8 mouse cellular contexts compared by ENCODE assay signal in genomic region chr10:86498051-86498672, GRCm38 (mm10). TPM values are rescaled to one million over a fixed set of nuclear protein-coding genes. Genes with fewer than 3 reads are reported as not detected.
DNase-seq lines count a peak whose midpoint lies in the region; ATAC-seq and TF ChIP-seq lines count a peak whose summit lies in the region.

No protein-coding gene starts in this region.

- no peak for TF ChIP-seq EP300 in ES-Bruce4 (IDR thresholded peaks at IDR 0.05; ENCODE audit: insufficient read depth, low read depth, low read length)

- no peak overlapping the region for H3K27ac ChIP-seq in ES-Bruce4 (ENCODE audit: insufficient read depth, low read length)
- H3K27ac ChIP-seq in forebrain, embryonic 11.5 days (ENCODE audit: low read depth, low read length), result no peak overlapping the region
- H3K27ac ChIP-seq in lung, embryonic 15.5 days, result peak overlapping the region; percentile 83

- 4% methylated on average over 12 of the region's 12 CpGs for WGBS in forebrain, embryonic 11.5 days
- WGBS in lung, embryonic 15.5 days, result under 1% methylated on average over 12 of the region's 12 CpGs

- H3K4me2 ChIP-seq in forebrain, embryonic 11.5 days (ENCODE audit: low read depth, low read length, severe bottlenecking), result peak overlapping the region; percentile 73
- H3K4me2 ChIP-seq in lung, embryonic 15.5 days, result peak overlapping the region; percentile 77

- peak overlapping the region; percentile 93 for H3K4me3 ChIP-seq in ES-Bruce4 (ENCODE audit: low read depth, low read length)
- peak overlapping the region; percentile 51 for H3K4me3 ChIP-seq in forebrain, embryonic 11.5 days (ENCODE audit: low read depth, low read length)
- H3K4me3 ChIP-seq in lung, embryonic 15.5 days, result peak overlapping the region; percentile 51

- H3K36me3 ChIP-seq in ES-Bruce4 (ENCODE audit: control insufficient read depth, insufficient read depth, low read length, poor library complexity, severe bottlenecking), result no peaks in the 10 kb centered on the region
- H3K36me3 ChIP-seq in forebrain, embryonic 11.5 days (ENCODE audit: control insufficient read depth, insufficient read depth, low read length), result no peaks in the 10 kb centered on the region
- H3K36me3 ChIP-seq in lung, embryonic 15.5 days, result no peaks in the 10 kb centered on the region

- H3K27me3 ChIP-seq in ES-Bruce4 (ENCODE audit: control insufficient read depth, insufficient read depth, low read length, poor library complexity, severe bottlenecking), result no peaks in the 10 kb centered on the region; the same call in 1 of the 2 replicates
- H3K27me3 ChIP-seq in forebrain, embryonic 11.5 days (ENCODE audit: control insufficient read depth, insufficient read depth, low read length), result no peaks in the 10 kb centered on the region
- no peaks in the 10 kb centered on the region for H3K27me3 ChIP-seq in lung, embryonic 15.5 days

- TF ChIP-seq CTCF in ES-Bruce4 (IDR thresholded peaks at IDR 0.05; ENCODE audit: low read depth, low read length), result no peak

- no peak for TF ChIP-seq POLR2A in ES-Bruce4 (IDR thresholded peaks at IDR 0.05; ENCODE audit: insufficient read depth, low read length)

- H3K9me3 ChIP-seq in ES-Bruce4 (replicated peaks; ENCODE audit: control insufficient read depth, insufficient read depth, low read length, poor library complexity, severe bottlenecking), result no peaks in the 10 kb centered on the region
- no peaks in the 10 kb centered on the region for H3K9me3 ChIP-seq in forebrain, embryonic 11.5 days (ENCODE audit: control insufficient read depth, low read length)
- H3K9me3 ChIP-seq in lung, embryonic 15.5 days, result no peaks in the 10 kb centered on the region

- peak; percentile 17 for DNase-seq in adrenal gland, adult 8-10 months
- DNase-seq in forebrain, embryonic 11.5 days (ENCODE audit: low spot score), result peak; percentile 59
- peak; percentile 45 to 56 for DNase-seq in layer of hippocampus, adult 8-10 months (ENCODE audit: low spot score in 2 of 2)
- peak; percentile 50 to 68 for DNase-seq in right cerebral cortex, postnatal 10 days (ENCODE audit: low spot score in 2 of 2)

- H3K4me1 ChIP-seq in ES-Bruce4 (ENCODE audit: control insufficient read depth, insufficient read depth, low read length), result no peaks in the 10 kb centered on the region
- no peaks in the 10 kb centered on the region for H3K4me1 ChIP-seq in forebrain, embryonic 11.5 days (replicated peaks; ENCODE audit: control insufficient read depth, insufficient read depth, low read length)
- peaks cover 11% of the 10 kb centered on the region for H3K4me1 ChIP-seq in lung, embryonic 15.5 days

- peak; percentile 82 for ATAC-seq in forebrain, embryonic 11.5 days (replicated peaks; ENCODE audit: low FRiP score)
- ATAC-seq in hematopoietic stem cell, adult 5-6 weeks (replicated peaks in 1 of 2; ENCODE audit: insufficient read depth in 1 of 2, low FRiP score in 2 of 2, low TSS enrichment in 1 of 2, low read depth in 1 of 2, poor library complexity in 2 of 2, severe bottlenecking in 2 of 2), result peak; percentile 7 to 80; a peak in 3 of 4 replicates
- peak; percentile 65 for ATAC-seq in lung, embryonic 15.5 days (ENCODE audit: borderline replicate concordance, extremely low read depth, low FRiP score, low TSS enrichment)
- no peak for ATAC-seq in monocyte, adult 5-6 weeks (replicated peaks; ENCODE audit: insufficient number of reproducible peaks, low FRiP score, low TSS enrichment, poor library complexity, severe bottlenecking)

- H3K9ac ChIP-seq in ES-Bruce4 (ENCODE audit: low read depth, poor library complexity, severe bottlenecking), result peak overlapping the region; percentile 60
- H3K9ac ChIP-seq in forebrain, embryonic 11.5 days (ENCODE audit: low read length), result peak overlapping the region; percentile 78
- H3K9ac ChIP-seq in lung, embryonic 15.5 days, result peak overlapping the region; percentile 46

RNA-seq across cellular contexts. Expression of gene Syn3, which starts 0.5 kb away (rescaled TPM):
- 0.87 and 2.6 TPM in 2 replicates for polyA plus RNA-seq in ES-Bruce4 (2011; ENCODE audit: insufficient read depth, insufficient read length, low read depth, missing spikeins)
- 1 to 10 TPM; 3.7 to 5.7 (median 4.2) TPM for total RNA-seq in adrenal gland, adult 8-10 months (2022)
- 6.9 and 7.1 TPM in 2 replicates for polyA plus RNA-seq in forebrain, embryonic 11.5 days (2014; fragmentation: Nextera tagmentation; extraction: Ambion mirVana)
- total RNA-seq in hematopoietic stem cell, adult 5-6 weeks (2017), result 2.6 and 3.1 TPM in 2 replicates
- total RNA-seq in layer of hippocampus, adult 8-10 months (2022), result 10 to 100 TPM; 18.9 to 21.7 (median 19.6) TPM
- 2.1 and 2.6 TPM in 2 replicates for polyA plus RNA-seq in lung, embryonic 15.5 days (2015; fragmentation: Nextera tagmentation; extraction: Ambion mirVana)
- 0.29 TPM in 1 of 3 replicates, not detected in the others for total RNA-seq in monocyte, adult 5-6 weeks (2017)
